Mouse (Mus musculus) bone marrow macrophage, adult 2 months (primary cell): Measurements from ENCODE around the gene Gm28230.

ENCODE experiments used
- CTCF ChIP-seq: IDR thresholded peaks from 2 replicates; pipeline ENCODE4 v1.5.1; 2012; ENCODE audit warnings: low read depth, mild to moderate bottlenecking, low read length, moderate library complexity
- POLR2A ChIP-seq: IDR thresholded peaks from 2 replicates; pipeline ENCODE4 v1.6.1; 2012; ENCODE audit warnings: mild to moderate bottlenecking, low read depth, low read length, borderline replicate concordance

DNA sequence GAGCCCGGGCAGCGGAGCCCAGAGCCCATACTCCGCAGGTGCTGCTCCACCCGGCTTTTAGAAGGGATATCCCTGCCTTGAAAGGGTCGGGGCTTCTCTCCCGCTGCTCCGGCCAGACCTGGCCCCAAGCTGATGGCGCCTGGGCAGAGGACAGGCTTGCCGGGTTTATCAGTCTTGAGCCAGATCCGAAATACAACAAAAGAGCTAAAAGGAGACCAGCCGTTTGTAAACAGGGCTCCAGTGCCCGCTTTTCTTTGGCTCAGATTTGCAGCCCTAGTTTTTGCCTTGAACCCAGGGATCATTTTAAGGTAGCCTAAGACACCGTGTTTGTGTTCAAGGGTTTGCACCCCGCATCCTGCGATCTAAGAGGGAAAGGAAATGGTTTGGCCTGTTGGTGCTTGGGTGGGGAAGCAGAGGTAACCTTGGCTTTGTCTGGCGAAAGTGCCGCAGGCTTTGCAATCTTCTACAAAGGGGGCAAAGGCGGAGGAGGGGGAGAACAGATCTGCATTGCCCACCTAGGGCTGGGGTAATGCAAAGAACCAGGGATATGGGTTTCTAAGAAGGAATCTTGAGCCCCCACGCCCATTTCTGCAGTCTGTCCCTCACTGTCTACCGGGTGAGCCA lies 33.6 kb upstream of the Gm28230 start:
- TF ChIP-seq CTCF (no peak), POLR2A (no peak)
